Mouse (Mus musculus) hindbrain, embryonic 12.5 days (tissue): ENCODE results near the gene Ccnd2. TPM values are rescaled to one million over a fixed set of nuclear protein-coding genes. Genes with fewer than 3 reads are reported as not detected.

Experiments
- ATAC-seq: fragments of 200-750 bp; cut with Nextera tagmentation; 2 replicates; pipeline ENCODE4 v1.8.0; 2017; ENCODE audit warnings: moderate TSS enrichment; ENCODE audit not compliant: low FRiP score
- H3K27ac ChIP-seq: fragments of 300-500 bp; sonication (generic); 2 replicates; pipeline ENCODE4 v1.5.1; 2016; ENCODE audit warnings: mild to moderate bottlenecking
- H3K27me3 ChIP-seq: fragments of 300-500 bp; sonication (generic); 2 replicates; pipeline ENCODE4 v1.6.1; 2016; ENCODE audit warnings: mild to moderate bottlenecking
- H3K36me3 ChIP-seq: fragments of 300-500 bp; sonication (generic); 2 replicates; pipeline ENCODE4 v1.6.1; 2016; ENCODE audit warnings: mild to moderate bottlenecking
- H3K4me1 ChIP-seq: fragments of 300-500 bp; sonication (generic); 2 replicates; pipeline ENCODE4 v1.6.1; 2016
- H3K4me2 ChIP-seq: fragments of 300-500 bp; sonication (generic); replicated peaks from 2 replicates; pipeline ENCODE4 v1.6.1; 2016; ENCODE audit warnings: mild to moderate bottlenecking
- H3K4me3 ChIP-seq: fragments of 300-500 bp; sonication (generic); 2 replicates; pipeline ENCODE4 v1.5.1; 2016; ENCODE audit warnings: mild to moderate bottlenecking
- H3K9ac ChIP-seq: fragments of 300-500 bp; sonication (generic); 2 replicates; pipeline ENCODE4 v1.6.1; 2016; ENCODE audit warnings: mild to moderate bottlenecking, moderate library complexity
- H3K9me3 ChIP-seq: fragments of 300-500 bp; sonication (generic); replicated peaks from 2 replicates; pipeline ENCODE4 v1.6.1; 2016; ENCODE audit warnings: mild to moderate bottlenecking
- WGBS: fragments of 180-500 bp; shearing (Covaris S2); methylation state at CpG from one replicate; pipeline ENCODE4 v1.1.7; 2016; 5-methylcytosine and 5-hydroxymethylcytosine counted together
- polyA plus RNA-seq: library from polyadenylated mRNA; unstranded; fragments of >200 nt; fragmentation: Nextera tagmentation; extraction: Ambion mirVana; gene quantifications from 2 replicates; pipeline ENCODE4 v1.2.1, GENCODE M21; 2016

Gene Ccnd2
- polyA plus RNA-seq, 1 experiment from 2014 or later = 565 TPM

- no peaks in the 10 kb centered on the region for H3K4me1 ChIP-seq
- no peak overlapping the region for H3K4me3 ChIP-seq
- ATAC-seq = no peak
- H3K4me2 ChIP-seq = no peak overlapping the region
- peaks cover 28% of the 10 kb centered on the region for H3K36me3 ChIP-seq
- H3K27me3 ChIP-seq = no peaks in the 10 kb centered on the region
- H3K27ac ChIP-seq = no peak overlapping the region
- WGBS = 63% methylated on average over 7 of the region's 7 CpGs
- H3K9me3 ChIP-seq = no peaks in the 10 kb centered on the region
- H3K9ac ChIP-seq = no peak overlapping the region
These were observed 57.4 kb downstream of the Ccnd2 start for GRCm38 (mm10) chr6:127094565-127094964.

- no peak for ATAC-seq
- Histone ChIP-seq H3K4me3 (no peak overlapping the region), H3K9ac (no peak overlapping the region), H3K9me3 (0 out of 2 replicates have a peak, but pooled peaks cover 4% of the 10 kb centered on the region), H3K27me3 (peaks cover 2% of the 10 kb centered on the region; the same call in 1 of the 2 replicates), H3K4me1 (no peaks in the 10 kb centered on the region), H3K36me3 (peaks cover 40% of the 10 kb centered on the region), H3K27ac (no peak overlapping the region), H3K4me2 (no peak overlapping the region)
- WGBS = 77% methylated on average over 4 of the region's 4 CpGs
These were observed 65.3 kb downstream of the Ccnd2 start for GRCm38 (mm10) chr6:127086739-127087138.

DNA sequence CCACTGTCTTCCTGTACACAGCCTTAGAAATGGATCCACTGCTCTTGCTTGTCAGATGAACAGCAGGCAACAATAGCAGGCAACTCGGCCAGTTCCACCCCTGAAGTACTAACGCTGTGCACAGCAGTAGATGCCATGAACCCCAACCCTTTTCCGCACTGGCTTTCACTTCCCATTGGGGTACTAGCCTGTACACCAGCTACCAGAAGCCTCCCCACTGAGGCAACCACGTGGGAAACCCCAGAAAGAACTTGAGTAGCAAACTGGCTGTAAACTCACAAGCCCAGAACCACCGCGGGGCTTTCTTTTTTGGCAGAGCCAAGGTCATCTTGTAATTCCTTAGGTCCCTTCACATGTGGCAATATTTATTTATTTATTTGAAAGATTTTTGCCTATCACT lies 70.2 kb downstream of the Ccnd2 start:
- peaks cover 7% of the 10 kb centered on the region; the same call in 1 of the 2 replicates for H3K4me1 ChIP-seq
- no peak for ATAC-seq

GRCm38 (mm10) chr6:127079867-127080731 lies 71.9 kb downstream of the Ccnd2 start:
- Histone ChIP-seq H3K27ac (peak overlapping the region; percentile 68), H3K4me3 (peak overlapping the region; percentile 61), H3K9ac (peak overlapping the region; percentile 78), H3K36me3 (no peaks in the 10 kb centered on the region), H3K9me3 (0 out of 2 replicates have a peak, but pooled peaks cover 4% of the 10 kb centered on the region), H3K4me1 (peaks cover 7% of the 10 kb centered on the region; the same call in 1 of the 2 replicates), H3K27me3 (peaks cover 21% of the 10 kb centered on the region), H3K4me2 (peak overlapping the region; percentile 97)
- peak; percentile 92 for ATAC-seq
- 1% methylated on average over 58 of the region's 59 CpGs for WGBS

More for the DNA sequence above, 70.2 kb downstream of the Ccnd2 start:
- Histone ChIP-seq H3K27ac (no peak overlapping the region), H3K27me3 (peaks cover 21% of the 10 kb centered on the region), H3K9me3 (0 out of 2 replicates have a peak, but pooled peaks cover 4% of the 10 kb centered on the region), H3K4me2 (no peak overlapping the region), H3K36me3 (no peaks in the 10 kb centered on the region), H3K4me3 (no peak overlapping the region), H3K9ac (no peak overlapping the region)
- 67% methylated on average over 6 of the region's 6 CpGs for WGBS

Other genes with a start within 250 kb of the Ccnd2 start
- 0.30 TPM in 1 of 2 replicates, not detected in the other for gene Dyrk4, start 230.4 kb downstream of the Ccnd2 start, polyA plus RNA-seq
- 42.6 and 45.1 TPM in 2 replicates for gene Rad51ap1, start 212.6 kb downstream of the Ccnd2 start, polyA plus RNA-seq
- 19.1 and 20.5 TPM in 2 replicates for gene D6Wsu163e, start 212.2 kb downstream of the Ccnd2 start, polyA plus RNA-seq
- 0.04 and 0.07 TPM in 2 replicates for gene Fgf6, start 136.6 kb downstream of the Ccnd2 start, polyA plus RNA-seq
- not detected in 2 replicates for gene Fgf23, start 79.3 kb downstream of the Ccnd2 start, polyA plus RNA-seq
- gene Tigar, start 42.6 kb downstream of the Ccnd2 start, polyA plus RNA-seq = 8.3 and 9.5 TPM in 2 replicates